Mouse (Mus musculus): ENCODE results near the gene Tnfsf12. TPM values are rescaled to one million over a fixed set of nuclear protein-coding genes. Genes with fewer than 3 reads are reported as not detected.
A peak's percentile ranks its signal among the peaks of the same experiment; 100 is the strongest.

Tnfsf12 gene
- total and polyA plus RNA-seq, 3 experiments, result 18.4 to 32.0 (median 21.9) TPM

- Histone ChIP-seq H3K4me1 (ENCODE audit: control insufficient read depth, insufficient read depth, low read length) (peaks cover 6% of the 10 kb centered on the region), H3K9ac (ENCODE audit: low read depth, low read length) (no peak overlapping the region), H3K4me3 (no peak overlapping the region), H3K27ac (peak overlapping the region; percentile 98; the same call in 1 of the 2 replicates), H3K27me3 (ENCODE audit: control insufficient read depth, insufficient read depth, low read length) (no peaks in the 10 kb centered on the region), H3K79me2 (replicated peaks; ENCODE audit: control insufficient read depth, insufficient read depth, low read length) (no peaks in the 10 kb centered on the region), H3K36me3 (ENCODE audit: control insufficient read depth, insufficient read depth, low read length) (no peaks in the 10 kb centered on the region; the same call in 1 of the 2 replicates)
- TF ChIP-seq POLR2A (IDR thresholded peaks at IDR 0.05; ENCODE audit: insufficient read depth, low read depth, low read length) (no peak), EP300 (IDR thresholded peaks at IDR 0.05; ENCODE audit: insufficient read depth, low read depth, low read length) (peak; percentile 63; the same call in 1 of the 2 replicates), CTCF (IDR thresholded peaks at IDR 0.05) (no peak)
- 47% methylated on average over 6 of the region's 6 CpGs for WGBS
- intact Hi-C loops (cut with DNase I), result no loop called here
- DNase-seq, result peak; percentile 40 to 41
These were observed 31.9 kb downstream of the Tnfsf12 start for GRCm38 (mm10) chr11:69663795-69664194.

- no peak for DNase-seq
- H3K36me3 ChIP-seq (ENCODE audit: control insufficient read depth, insufficient read depth, low read length), result no peaks in the 10 kb centered on the region; the same call in 1 of the 2 replicates
- TF ChIP-seq EP300 (IDR thresholded peaks at IDR 0.05; ENCODE audit: insufficient read depth, low read depth, low read length) (no peak), POLR2A (IDR thresholded peaks at IDR 0.05; ENCODE audit: insufficient read depth, low read depth, low read length) (no peak), CTCF (IDR thresholded peaks at IDR 0.05) (no peak)
These were observed 32.5 kb downstream of the Tnfsf12 start for GRCm38 (mm10) chr11:69662967-69663671.

GRCm38 (mm10) chr11:69662213-69662966 is 33.3 kb downstream of the Tnfsf12 start, which contains the start of gene Mpdu1:
TSS of gene Mpdu1 (minus strand) at chr11:69662642.
- Histone ChIP-seq H3K79me2 (replicated peaks; ENCODE audit: control insufficient read depth, insufficient read depth, low read length) (no peaks in the 10 kb centered on the region), H3K27ac (peak within 1 kb of the TSS; percentile 98), H3K36me3 (ENCODE audit: control insufficient read depth, insufficient read depth, low read length) (no peaks in the 10 kb centered on the region), H3K9ac (ENCODE audit: low read depth, low read length) (peak within 1 kb of the TSS; percentile 55), H3K4me3 (peak within 1 kb of the TSS; percentile 79), H3K27me3 (ENCODE audit: control insufficient read depth, insufficient read depth, low read length) (no peaks in the 10 kb centered on the region), H3K4me1 (ENCODE audit: control insufficient read depth, insufficient read depth, low read length) (peaks cover 6% of the 10 kb centered on the region)
- intact Hi-C loops (cut with DNase I), result no loop called here
- WGBS, result under 1% methylated on average over 48 of the region's 48 CpGs
- peak; percentile 92 for TF ChIP-seq POLR2A (IDR thresholded peaks at IDR 0.05; ENCODE audit: insufficient read depth, low read depth, low read length)
- peak; percentile 67 for TF ChIP-seq CTCF (IDR thresholded peaks at IDR 0.05)
- peak; percentile 56 for TF ChIP-seq EP300 (IDR thresholded peaks at IDR 0.05; ENCODE audit: insufficient read depth, low read depth, low read length)
- peak; percentile 93 to 97 for DNase-seq

More at GRCm38 (mm10) chr11:69662967-69663671, 32.5 kb downstream of the Tnfsf12 start:
- no peaks in the 10 kb centered on the region for H3K27me3 ChIP-seq (ENCODE audit: control insufficient read depth, insufficient read depth, low read length)
- 54% methylated on average over 13 of the region's 13 CpGs for WGBS
- intact Hi-C loops (cut with DNase I), result no loop called here
- no peaks in the 10 kb centered on the region for H3K79me2 ChIP-seq (replicated peaks; ENCODE audit: control insufficient read depth, insufficient read depth, low read length)
- H3K9ac ChIP-seq (ENCODE audit: low read depth, low read length), result peak overlapping the region; percentile 23
- peak overlapping the region; percentile 98 for H3K27ac ChIP-seq
- H3K4me3 ChIP-seq, result peak overlapping the region; percentile 79
- peaks cover 6% of the 10 kb centered on the region for H3K4me1 ChIP-seq (ENCODE audit: control insufficient read depth, insufficient read depth, low read length)

DNA sequence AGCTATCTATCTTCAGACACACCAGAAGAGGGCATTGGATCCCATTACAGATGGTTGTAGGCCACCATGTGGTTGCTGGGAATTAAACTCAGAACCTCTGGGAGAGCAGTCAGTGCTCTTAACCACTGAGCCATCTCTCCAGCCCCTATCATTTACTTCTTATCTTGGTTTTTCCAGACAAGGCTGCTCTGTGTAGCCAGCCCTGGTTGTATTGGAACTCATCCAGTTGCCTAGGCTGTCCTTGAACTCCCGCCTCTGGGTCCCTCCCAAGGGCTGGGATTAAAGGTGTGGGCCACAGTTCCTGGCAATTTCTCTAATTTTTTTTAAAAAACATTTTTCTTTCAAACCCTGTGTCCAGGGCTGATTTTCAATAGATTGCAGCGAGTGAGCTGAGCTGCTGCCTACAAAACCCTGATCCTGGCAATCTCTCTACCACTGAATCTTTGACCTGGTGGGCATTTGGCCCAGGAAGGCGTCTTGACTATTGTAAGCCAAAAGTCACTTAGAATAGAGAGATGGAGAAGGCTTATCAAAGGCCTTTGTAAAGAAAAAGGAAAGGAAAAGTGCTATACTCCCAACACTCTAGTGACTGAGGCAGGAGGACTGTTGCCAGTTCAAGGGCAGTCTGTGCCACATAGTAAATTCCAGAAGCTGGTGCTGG is 34.3 kb downstream of the Tnfsf12 start:
- no peak for TF ChIP-seq CTCF (IDR thresholded peaks at IDR 0.05)
- TF ChIP-seq EP300 (IDR thresholded peaks at IDR 0.05; ENCODE audit: insufficient read depth, low read depth, low read length), result no peak
- no peak for TF ChIP-seq POLR2A (IDR thresholded peaks at IDR 0.05; ENCODE audit: insufficient read depth, low read depth, low read length)
- 36% methylated on average over 3 of the region's 3 CpGs for WGBS
- Histone ChIP-seq H3K27ac (peak overlapping the region; percentile 98), H3K36me3 (ENCODE audit: control insufficient read depth, insufficient read depth, low read length) (no peaks in the 10 kb centered on the region), H3K4me3 (peak overlapping the region; percentile 79), H3K27me3 (ENCODE audit: control insufficient read depth, insufficient read depth, low read length) (no peaks in the 10 kb centered on the region), H3K79me2 (replicated peaks; ENCODE audit: control insufficient read depth, insufficient read depth, low read length) (no peaks in the 10 kb centered on the region), H3K4me1 (ENCODE audit: control insufficient read depth, insufficient read depth, low read length) (peaks cover 6% of the 10 kb centered on the region), H3K9ac (ENCODE audit: low read depth, low read length) (no peak overlapping the region)
- DNase-seq, result no peak
- intact Hi-C loops (cut with DNase I), result no loop called here

- intact Hi-C loops (cut with DNase I), result loop anchor here (2.0 kb wide), 1 partner anchor 29 kb away; no protein-coding TSS in a partner anchor
- H3K79me2 ChIP-seq (replicated peaks; ENCODE audit: control insufficient read depth, insufficient read depth, low read length), result no peaks in the 10 kb centered on the region
- H3K27ac ChIP-seq, result no peak overlapping the region
- DNase-seq, result no peak
- H3K36me3 ChIP-seq (ENCODE audit: control insufficient read depth, insufficient read depth, low read length), result no peaks in the 10 kb centered on the region
- no peaks in the 10 kb centered on the region for H3K27me3 ChIP-seq (ENCODE audit: control insufficient read depth, insufficient read depth, low read length)
- no peak overlapping the region for H3K9ac ChIP-seq (ENCODE audit: low read depth, low read length)
- TF ChIP-seq EP300 (IDR thresholded peaks at IDR 0.05; ENCODE audit: insufficient read depth, low read depth, low read length) (0 out of 2 replicates have a peak, but pooled peaks have one; percentile 0), CTCF (IDR thresholded peaks at IDR 0.05) (no peak), POLR2A (IDR thresholded peaks at IDR 0.05; ENCODE audit: insufficient read depth, low read depth, low read length) (no peak)
- no peak overlapping the region for H3K4me3 ChIP-seq
- peaks cover 2% of the 10 kb centered on the region for H3K4me1 ChIP-seq (ENCODE audit: control insufficient read depth, insufficient read depth, low read length)
- 86% methylated on average over 15 of the region's 15 CpGs for WGBS
These were observed 38.2 kb downstream of the Tnfsf12 start for GRCm38 (mm10) chr11:69657462-69657881.
